Mouse (Mus musculus) layer of hippocampus, postnatal 25 days (tissue): ENCODE results near the gene Fam219a. TPM values are rescaled to one million over a fixed set of nuclear protein-coding genes. Genes with fewer than 3 reads are reported as not detected.

ENCODE experiments used
- DNase-seq, 2 experiments: peaks; one replicate each; pipeline ENCODE4 v3.0.0; 2022; ENCODE audit warnings: mixed read lengths in 2 of 2, low spot score in 1 of 2; ENCODE audit errors: extremely low spot score in 1 of 2
- total RNA-seq, 2 experiments: library from RNA; stranded (reverse); gene quantifications; 2 replicates each; pipeline ENCODE4 v1.2.3; 2021

The Fam219a gene
- total RNA-seq, result 100 to 1,000 TPM; 159 to 165 TPM

DNA sequence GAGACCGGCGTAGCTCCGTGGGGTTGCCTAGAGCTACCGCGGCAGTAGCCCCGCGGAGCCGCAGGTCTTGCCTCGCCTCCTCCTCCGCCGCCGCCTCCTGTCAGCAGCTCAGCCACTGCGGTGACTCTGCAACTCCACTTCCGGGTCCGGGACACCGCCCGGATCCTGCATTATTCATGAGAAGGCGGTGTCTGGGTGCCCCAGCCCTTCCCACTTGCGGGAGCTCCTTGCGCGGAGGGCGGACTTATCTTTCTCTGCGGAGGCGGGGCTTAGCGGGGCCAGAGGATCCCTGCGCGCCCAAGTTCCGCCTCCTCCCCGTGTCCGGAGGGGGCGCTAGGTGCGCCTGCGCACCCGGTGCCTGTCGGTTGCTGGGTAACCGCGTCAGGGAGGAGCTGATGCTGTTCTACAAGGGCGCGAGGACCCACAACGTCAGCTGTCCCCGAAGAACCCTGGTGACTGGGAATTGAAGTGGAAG is at the start of gene Fam219a, which contains the start of gene Dnaic1:
Fam219a (minus strand) TSS at position 128 of the 475 bp plus-strand sequence.
Dnaic1 (plus strand) TSS at position 365 of the 475 bp plus-strand sequence.
- DNase-seq, result peak; percentile 90

GRCm38 (mm10) chr4:41615661-41616599 is 46.6 kb upstream of the Fam219a start:
- peak in 1 of 2 experiments; percentile 58 for DNase-seq

- DNase-seq, result peak; percentile 82 to 93
Measured at GRCm38 (mm10) chr4:41614156-41614555, 44.8 kb upstream of the Fam219a start.

GRCm38 (mm10) chr4:41612166-41612565 is 42.8 kb upstream of the Fam219a start:
- no peak for DNase-seq

DNA sequence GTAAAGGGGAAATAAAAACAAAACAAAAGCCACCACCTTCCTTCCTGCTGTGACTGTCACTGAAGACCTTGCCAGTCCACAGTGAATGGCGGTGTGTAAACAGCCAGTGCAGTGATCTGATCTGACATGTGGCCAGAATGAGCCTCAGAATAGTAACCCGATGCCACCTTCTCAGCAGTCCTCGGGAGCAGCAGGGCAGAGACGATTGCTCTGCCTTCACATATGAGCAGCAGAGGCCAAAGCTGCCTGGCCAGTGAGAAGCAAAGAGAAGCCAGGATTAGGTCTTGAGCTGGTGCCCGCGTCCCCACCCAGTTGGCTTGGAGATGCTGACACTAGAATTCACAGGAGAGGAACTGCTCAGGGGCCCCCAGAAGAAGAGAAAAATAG is 41.2 kb upstream of the Fam219a start:
- no peak for DNase-seq

- no peak for DNase-seq
Measured at GRCm38 (mm10) chr4:41609681-41610593, 40.6 kb upstream of the Fam219a start.

DNA sequence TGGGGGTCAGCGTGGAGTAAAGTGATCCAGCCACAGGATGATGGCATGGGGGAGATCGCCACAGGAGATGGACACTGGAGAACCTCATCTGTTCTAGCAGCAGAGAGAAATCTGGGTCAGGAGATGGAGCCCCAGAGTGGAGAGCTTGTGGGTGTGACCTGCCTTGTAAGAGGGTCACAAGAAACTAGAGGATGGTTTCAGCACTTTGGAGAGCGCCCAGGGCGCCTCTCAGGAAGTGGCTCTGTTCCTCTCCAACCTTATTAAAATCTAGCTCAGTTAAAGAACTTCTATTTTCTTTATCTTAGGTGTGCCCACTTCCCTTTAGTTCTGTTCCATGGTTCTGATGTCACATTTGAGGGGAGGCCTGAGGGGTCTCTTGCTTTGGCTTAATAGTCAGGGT is 37.4 kb upstream of the Fam219a start:
- DNase-seq, result no peak

GRCm38 (mm10) chr4:41604476-41605396 is 35.4 kb upstream of the Fam219a start:
- no peak for DNase-seq

DNA sequence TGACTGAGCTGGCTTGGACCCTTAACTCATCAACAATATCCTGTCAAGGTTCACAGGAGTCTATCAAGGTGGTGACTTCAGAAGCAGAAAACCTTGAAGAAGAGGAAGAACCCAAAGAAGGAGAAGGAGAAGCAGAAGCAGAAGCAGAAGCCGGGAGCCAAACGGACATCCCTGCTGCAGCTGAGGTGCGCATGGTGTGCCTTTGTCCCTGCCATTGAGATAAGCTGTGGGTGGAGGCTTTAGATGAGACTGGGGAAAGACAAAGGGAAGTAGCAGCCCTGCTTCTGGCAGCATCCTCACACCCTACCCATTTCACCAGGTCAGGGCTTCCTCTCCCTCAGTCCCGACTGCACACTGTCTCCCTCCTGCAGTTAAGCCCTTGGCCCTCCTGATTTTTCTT is 33.5 kb upstream of the Fam219a start:
- no peak for DNase-seq

GRCm38 (mm10) chr4:41583353-41583752 is 14.0 kb upstream of the Fam219a start:
- DNase-seq, result no peak

GRCm38 (mm10) chr4:41575914-41576313 is 6.6 kb upstream of the Fam219a start:
- DNase-seq, result no peak

DNA sequence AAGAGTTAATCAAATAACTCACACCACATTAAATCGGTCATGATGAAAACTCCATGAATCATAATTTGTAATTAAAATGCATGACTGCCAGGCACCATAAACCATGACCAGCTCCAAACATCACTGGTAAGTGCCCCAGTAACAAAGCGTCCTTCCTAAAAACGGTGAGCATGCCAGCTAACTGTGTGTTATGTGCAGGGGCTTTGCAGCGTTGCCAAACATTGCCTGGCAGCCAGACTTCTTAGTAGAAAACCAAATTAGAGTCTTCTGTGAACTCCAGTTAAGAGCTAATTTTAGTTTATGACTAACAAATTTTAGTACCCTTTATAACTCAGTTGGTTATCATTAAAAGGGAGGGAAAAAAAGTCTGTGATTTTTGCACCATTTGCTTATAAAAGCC is 4.2 kb upstream of the Fam219a start:
- DNase-seq, result no peak

- no peak for DNase-seq
Measured at GRCm38 (mm10) chr4:41571490-41571889, 2.2 kb upstream of the Fam219a start.

- DNase-seq, result peak; percentile 42 to 50
Measured at GRCm38 (mm10) chr4:41568682-41569410, 492 bp downstream of the Fam219a start.

DNA sequence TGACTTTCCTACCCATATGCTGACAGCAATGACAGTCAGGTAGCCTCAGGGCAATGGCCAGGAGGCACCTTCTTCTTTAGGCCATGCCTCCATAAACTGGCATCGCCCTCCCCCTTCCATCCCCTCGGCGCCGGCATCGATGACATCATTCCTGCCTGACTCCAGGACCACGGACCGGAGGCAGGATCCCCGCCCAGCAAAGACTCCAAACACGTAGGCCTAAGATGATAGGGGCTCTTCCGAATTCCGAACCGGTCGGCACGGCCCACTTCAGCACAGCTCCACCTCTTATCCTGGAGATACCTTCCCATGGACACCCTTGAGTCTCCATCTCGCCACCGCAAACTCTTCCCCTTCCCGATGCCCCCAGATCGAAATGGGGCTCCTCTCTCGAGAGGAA is 1.1 kb downstream of the Fam219a start:
- peak in 1 of 2 experiments; percentile 33 for DNase-seq

DNA sequence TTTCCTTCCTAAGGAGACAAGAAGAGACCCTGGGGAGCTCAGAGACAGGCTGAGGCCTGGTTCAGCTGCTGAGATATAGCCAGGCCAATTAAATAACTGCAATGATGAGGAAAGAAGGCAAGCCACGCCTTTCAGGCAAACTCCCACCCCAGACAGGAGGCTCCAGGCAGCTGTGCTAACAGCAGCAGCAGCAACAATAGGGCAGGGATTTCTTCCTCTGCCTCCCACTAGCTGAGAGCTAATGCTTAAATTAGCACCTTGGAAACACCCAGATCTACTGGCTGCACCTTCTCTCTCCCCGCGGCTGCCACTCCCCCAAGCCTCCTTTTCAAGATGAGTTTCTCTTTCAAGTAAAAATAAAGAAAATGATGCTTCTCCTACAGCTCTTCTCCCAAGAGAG is 3.2 kb downstream of the Fam219a start:
- no peak for DNase-seq

- no peak for DNase-seq
Measured at GRCm38 (mm10) chr4:41563297-41563696, 6.0 kb downstream of the Fam219a start.

DNA sequence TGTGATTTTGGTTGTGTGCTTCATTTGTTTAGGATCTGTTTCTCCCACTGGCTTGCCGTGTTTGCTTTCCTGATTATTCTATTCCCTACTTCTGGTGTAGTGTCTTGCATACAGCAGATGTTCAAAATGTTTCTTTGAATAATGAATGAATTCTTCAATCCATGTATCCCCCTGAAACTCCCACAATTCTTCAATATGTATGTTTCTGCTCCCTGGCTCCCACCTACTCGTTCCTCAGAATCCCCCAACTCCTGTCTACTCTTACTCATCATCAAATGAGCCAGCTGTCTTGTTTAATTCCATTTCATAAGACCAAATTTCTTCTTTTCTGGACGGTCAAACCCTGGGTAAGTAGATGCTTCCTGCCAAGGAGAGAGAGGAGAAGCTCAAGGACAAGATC is 12.2 kb downstream of the Fam219a start:
- DNase-seq, result no peak

DNA sequence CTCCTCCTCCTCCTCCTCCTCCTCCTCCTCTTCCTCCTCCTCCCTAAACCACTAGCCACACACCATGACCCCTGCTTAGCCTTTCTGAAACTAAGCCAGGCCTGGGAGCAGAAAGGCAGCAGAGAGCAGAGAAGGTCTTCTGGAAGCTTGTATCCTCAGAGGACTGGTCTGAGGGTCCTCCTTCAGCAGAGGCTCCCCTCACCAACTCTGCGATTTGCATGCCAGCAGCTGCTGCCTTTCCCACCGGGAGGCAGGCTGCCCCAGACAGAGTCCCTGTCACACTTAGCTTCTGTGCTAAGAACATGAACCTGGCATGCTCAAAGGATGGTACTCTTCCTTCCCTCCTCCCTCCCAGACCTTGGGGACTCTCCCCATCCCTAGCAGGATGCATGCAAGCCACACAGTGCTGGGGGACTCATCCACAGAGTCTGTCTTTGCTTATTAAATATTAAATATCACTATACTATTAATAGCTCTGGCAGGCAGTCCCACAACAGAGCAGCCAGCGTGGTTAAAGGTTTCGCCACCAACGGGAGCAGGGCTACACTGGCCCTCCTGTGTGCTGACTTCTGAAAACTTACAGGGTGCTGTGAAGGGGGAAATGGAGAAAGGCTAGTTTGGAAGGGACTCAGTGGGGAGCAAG is 12.9 kb downstream of the Fam219a start:
- DNase-seq, result no peak
